Mouse (Mus musculus): ENCODE measurements around the gene Sik2. TPM values are rescaled to one million over a fixed set of nuclear protein-coding genes. Genes with fewer than 3 reads are reported as not detected.

Gene Sik2
- total and polyA plus RNA-seq, 3 experiments: 7.5 to 12.1 TPM; not detected in 1

- TF ChIP-seq USF1 (IDR thresholded peaks at IDR 0.05; ENCODE audit: low read depth, low read length) (no peak), GABPA (IDR thresholded peaks at IDR 0.05; ENCODE audit: low read depth, low read length) (no peak), ELF1 (IDR thresholded peaks at IDR 0.05; ENCODE audit: low read depth, low read length) (no peak), JUND (IDR thresholded peaks at IDR 0.05; ENCODE audit: low read depth, low read length) (no peak), E2F4 (IDR thresholded peaks at IDR 0.05; ENCODE audit: borderline replicate concordance, low read depth, low read length) (no peak), MAZ (IDR thresholded peaks at IDR 0.05; ENCODE audit: low read depth, low read length) (no peak), UBTF (IDR thresholded peaks at IDR 0.05; ENCODE audit: borderline replicate concordance, insufficient read depth, low read depth, low read length) (no peak), MXI1 (IDR thresholded peaks at IDR 0.05; ENCODE audit: low read depth, low read length) (no peak), HCFC1 (IDR thresholded peaks at IDR 0.05; ENCODE audit: low read depth, low read length) (no peak), CTCF (IDR thresholded peaks at IDR 0.05 in 2 of 3, conservative IDR thresholded peaks at IDR 0.05 in 1 of 3; ENCODE audit: control insufficient read depth in 1 of 3, insufficient read depth in 1 of 3, low read depth in 2 of 3, low read length in 3 of 3, poor library complexity in 1 of 3, severe bottlenecking in 1 of 3) (no peak), CHD1 (IDR thresholded peaks at IDR 0.05; ENCODE audit: low read depth, low read length) (no peak), POLR2AphosphoS2 (IDR thresholded peaks at IDR 0.05; ENCODE audit: low read length) (no peak), ZC3H11A (IDR thresholded peaks at IDR 0.05; ENCODE audit: low read depth, low read length) (no peak), KAT2A (conservative IDR thresholded peaks at IDR 0.05; ENCODE audit: low read depth, low read length) (no peak), ZMIZ1 (IDR thresholded peaks at IDR 0.05; ENCODE audit: low read depth, low read length) (no peak), USF2 (IDR thresholded peaks at IDR 0.05; ENCODE audit: borderline replicate concordance in 1 of 2, insufficient read depth in 1 of 2, low read depth in 1 of 2, low read length in 2 of 2) (no peak), ZKSCAN1 (IDR thresholded peaks at IDR 0.05; ENCODE audit: low read depth, low read length) (no peak), SMC3 (IDR thresholded peaks at IDR 0.05; ENCODE audit: low read depth, low read length) (no peak), SIN3A (IDR thresholded peaks at IDR 0.05; ENCODE audit: low read length) (no peak)
- Histone ChIP-seq H3K27me3 (ENCODE audit: control insufficient read depth in 1 of 2, insufficient read depth in 2 of 2, low read length in 2 of 2) (no peaks in the 10 kb centered on the region), H3K4me3 (ENCODE audit: control insufficient read depth in 1 of 2, insufficient read depth in 1 of 2, low read depth in 2 of 2, low read length in 2 of 2) (no peak overlapping the region), H3K4me1 (ENCODE audit: control insufficient read depth in 1 of 2, insufficient read depth in 2 of 2, low read length in 2 of 2) (peaks cover 4 to 11% of the 10 kb centered on the region in 2 experiments), H3K36me3 (ENCODE audit: control insufficient read depth in 1 of 2, insufficient read depth in 2 of 2, low read length in 2 of 2) (peaks cover 4 to 8% of the 10 kb centered on the region in 2 experiments), H3K27ac (ENCODE audit: control insufficient read depth, low read depth, low read length) (no peak overlapping the region), H3K9ac (ENCODE audit: control insufficient read depth, low read depth, low read length, poor library complexity, severe bottlenecking) (no peak overlapping the region), H3K9me3 (replicated peaks; ENCODE audit: insufficient read depth, low read length) (no peaks in the 10 kb centered on the region), H3K79me2 (ENCODE audit: control insufficient read depth, insufficient read depth, low read length, poor library complexity) (no peaks in the 10 kb centered on the region)
- no peak for DNase-seq (ENCODE audit: low read depth, low spot score)
Observed at GRCm38 (mm10) chr9:50918131-50918530, 90.7 kb downstream of the Sik2 start.

DNA sequence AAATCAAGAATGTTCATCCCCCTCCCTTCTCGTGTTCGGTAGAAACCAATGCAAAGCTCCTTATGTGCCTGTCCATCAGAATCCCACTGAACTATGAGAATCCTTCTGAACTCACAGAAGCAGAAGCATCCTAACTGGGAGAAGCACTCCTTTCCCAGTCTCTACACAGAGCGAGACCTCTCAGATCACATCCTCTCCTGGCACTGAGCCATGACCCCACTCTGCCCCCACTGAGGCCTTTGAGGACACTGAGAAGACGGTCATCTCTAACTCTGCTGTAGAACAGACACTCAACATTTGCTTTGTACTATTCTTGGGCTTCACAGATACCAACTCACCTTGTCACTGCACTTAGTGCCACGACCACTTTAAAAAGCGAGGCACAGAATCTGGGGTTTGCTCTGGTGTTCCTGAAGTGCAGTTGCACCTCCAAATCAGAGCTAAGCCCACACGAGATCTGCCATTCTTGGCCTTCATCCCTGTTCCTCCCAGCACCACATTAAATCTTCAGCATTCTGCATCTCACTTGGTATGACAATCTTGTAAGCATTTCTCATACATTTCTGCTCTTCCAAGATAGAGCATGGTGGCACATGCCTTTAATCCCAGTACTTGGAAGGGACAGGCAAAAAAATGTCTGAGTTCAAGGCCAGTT is 96.9 kb downstream of the Sik2 start:
- no peaks in the 10 kb centered on the region; a peak in 1 of 4 replicates for H3K4me1 ChIP-seq (ENCODE audit: control insufficient read depth in 1 of 2, insufficient read depth in 2 of 2, low read length in 2 of 2)
- H3K36me3 ChIP-seq (ENCODE audit: control insufficient read depth in 1 of 2, insufficient read depth in 2 of 2, low read length in 2 of 2): peaks cover 0 to 4% of the 10 kb centered on the region in 2 experiments; a peak in 2 of 4 replicates
- no peaks in the 10 kb centered on the region for H3K27me3 ChIP-seq (ENCODE audit: control insufficient read depth in 1 of 2, insufficient read depth in 2 of 2, low read length in 2 of 2)
- H3K9ac ChIP-seq (ENCODE audit: control insufficient read depth, low read depth, low read length, poor library complexity, severe bottlenecking): no peak overlapping the region
- no peaks in the 10 kb centered on the region for H3K9me3 ChIP-seq (replicated peaks; ENCODE audit: insufficient read depth, low read length)
- TF ChIP-seq UBTF (IDR thresholded peaks at IDR 0.05; ENCODE audit: borderline replicate concordance, insufficient read depth, low read depth, low read length): no peak
- no peak for TF ChIP-seq GABPA (IDR thresholded peaks at IDR 0.05; ENCODE audit: low read depth, low read length)
- TF ChIP-seq USF2 (IDR thresholded peaks at IDR 0.05; ENCODE audit: borderline replicate concordance in 1 of 2, insufficient read depth in 1 of 2, low read depth in 1 of 2, low read length in 2 of 2): no peak
- TF ChIP-seq HCFC1 (IDR thresholded peaks at IDR 0.05; ENCODE audit: low read depth, low read length): no peak
- TF ChIP-seq POLR2AphosphoS5 (IDR thresholded peaks at IDR 0.05; ENCODE audit: borderline replicate concordance, low read depth, low read length): no peak
- TF ChIP-seq GATA1 (IDR thresholded peaks at IDR 0.05; ENCODE audit: low read depth, low read length): no peak
- no peaks in the 10 kb centered on the region for H3K79me2 ChIP-seq (ENCODE audit: control insufficient read depth, insufficient read depth, low read length, poor library complexity)
- H3K27ac ChIP-seq (ENCODE audit: control insufficient read depth, low read depth, low read length): no peak overlapping the region
- DNase-seq (ENCODE audit: low read depth, low spot score): no peak
- no peak overlapping the region for H3K4me3 ChIP-seq (ENCODE audit: control insufficient read depth in 1 of 2, insufficient read depth in 1 of 2, low read depth in 2 of 2, low read length in 2 of 2)

All from MEL (cell line).